Comparison of ENCODE assay signal across 9 mouse cellular contexts in genomic region chr6:29517139-29517538, GRCm38 (mm10). TPM values are rescaled to one million over a fixed set of nuclear protein-coding genes. Genes with fewer than 3 reads are reported as not detected.
DNase-seq lines count a peak whose midpoint lies in the region; ATAC-seq and TF ChIP-seq lines count a peak whose summit lies in the region.
"Had no signal": no experiment of that assay in that cellular context is flagged by ENCODE, and none has a peak within 500 bp of the region (broad histone marks: within the 10 kb centered on the region; RNA-seq: fewer than 3 reads in every experiment).

No protein-coding gene starts in this region.

- H3K9ac ChIP-seq in hindbrain, embryonic 14.5 days = no peak overlapping the region
- no peak overlapping the region for H3K9ac ChIP-seq in intestine, embryonic 15.5 days
- no peak overlapping the region for H3K9ac ChIP-seq in midbrain, postnatal 0 days (replicated peaks; ENCODE audit: low read length, poor library complexity, severe bottlenecking)
- no peak overlapping the region for H3K9ac ChIP-seq in stomach, embryonic 14.5 days (replicated peaks; ENCODE audit: low read depth, low read length)
- H3K9ac ChIP-seq: stomach, embryonic 15.5 days had no signal

- peaks cover 21% of the 10 kb centered on the region for H3K4me1 ChIP-seq in hindbrain, embryonic 10.5 days (replicated peaks)
- peaks cover 8% of the 10 kb centered on the region; the same call in 1 of the 2 replicates for H3K4me1 ChIP-seq in hindbrain, embryonic 14.5 days (replicated peaks; ENCODE audit: control insufficient read depth, insufficient read depth, low read length)
- no peaks in the 10 kb centered on the region for H3K4me1 ChIP-seq in bone marrow, adult 2 months (ENCODE audit: control insufficient read depth, insufficient read depth, low read length)
- H3K4me1 ChIP-seq in intestine, embryonic 15.5 days (replicated peaks) = peaks cover 9% of the 10 kb centered on the region
- peaks cover 2% of the 10 kb centered on the region; the same call in 1 of the 2 replicates for H3K4me1 ChIP-seq in midbrain, postnatal 0 days (ENCODE audit: insufficient read depth, low read length)
- H3K4me1 ChIP-seq in stomach, embryonic 14.5 days (ENCODE audit: control insufficient read depth, insufficient read depth, low read length) = peaks cover 9% of the 10 kb centered on the region; the same call in 1 of the 2 replicates

- peaks cover 54% of the 10 kb centered on the region for H3K27me3 ChIP-seq in hindbrain, embryonic 10.5 days (ENCODE audit: insufficient read depth, poor library complexity, severe bottlenecking)
- H3K27me3 ChIP-seq in hindbrain, embryonic 14.5 days (ENCODE audit: control insufficient read depth, insufficient read depth, low read length) = no peaks in the 10 kb centered on the region
- no peaks in the 10 kb centered on the region for H3K27me3 ChIP-seq in intestine, embryonic 15.5 days (replicated peaks)
- H3K27me3 ChIP-seq in midbrain, postnatal 0 days (ENCODE audit: insufficient read depth, low read length) = no peaks in the 10 kb centered on the region
- no peaks in the 10 kb centered on the region for H3K27me3 ChIP-seq in stomach, embryonic 14.5 days (ENCODE audit: control insufficient read depth, insufficient read depth, low read length)
- H3K27me3 ChIP-seq: stomach, embryonic 15.5 days had no signal

- H3K36me3 ChIP-seq in hindbrain, embryonic 10.5 days = no peaks in the 10 kb centered on the region
- no peaks in the 10 kb centered on the region for H3K36me3 ChIP-seq in hindbrain, embryonic 14.5 days (replicated peaks; ENCODE audit: control insufficient read depth, insufficient read depth)
- H3K36me3 ChIP-seq in intestine, embryonic 15.5 days = no peaks in the 10 kb centered on the region
- H3K36me3 ChIP-seq in midbrain, postnatal 0 days (ENCODE audit: insufficient read depth, low read length) = no peaks in the 10 kb centered on the region
- no peaks in the 10 kb centered on the region for H3K36me3 ChIP-seq in stomach, embryonic 14.5 days (ENCODE audit: control insufficient read depth, insufficient read depth, low read length)
- H3K36me3 ChIP-seq: stomach, embryonic 15.5 days had no signal

- H3K9me3 ChIP-seq in hindbrain, embryonic 10.5 days = no peaks in the 10 kb centered on the region
- H3K9me3 ChIP-seq in hindbrain, embryonic 14.5 days (ENCODE audit: control insufficient read depth, low read length) = no peaks in the 10 kb centered on the region
- H3K9me3 ChIP-seq in intestine, embryonic 15.5 days = no peaks in the 10 kb centered on the region
- H3K9me3 ChIP-seq in midbrain, postnatal 0 days (ENCODE audit: low read length) = no peaks in the 10 kb centered on the region
- H3K9me3 ChIP-seq in stomach, embryonic 14.5 days (ENCODE audit: control insufficient read depth, low read depth, low read length) = no peaks in the 10 kb centered on the region
- H3K9me3 ChIP-seq: stomach, embryonic 15.5 days had no signal

- no peak for TF ChIP-seq POLR2A in bone marrow, adult 2 months (IDR thresholded peaks at IDR 0.05; ENCODE audit: borderline replicate concordance, control insufficient read depth, low read depth, low read length)

- no peak overlapping the region for H3K4me2 ChIP-seq in hindbrain, embryonic 14.5 days (replicated peaks)
- H3K4me2 ChIP-seq in intestine, embryonic 15.5 days (replicated peaks) = no peak overlapping the region
- no peak overlapping the region for H3K4me2 ChIP-seq in midbrain, postnatal 0 days (ENCODE audit: low read depth, low read length, poor library complexity, severe bottlenecking)
- H3K4me2 ChIP-seq in stomach, embryonic 14.5 days (replicated peaks; ENCODE audit: low read depth, low read length) = no peak overlapping the region
- H3K4me2 ChIP-seq: stomach, embryonic 15.5 days had no signal

- peak; percentile 79 for DNase-seq in hindbrain, embryonic 10.5 days (ENCODE audit: low spot score)
- DNase-seq in hindbrain, embryonic 14.5 days (ENCODE audit: low spot score) = no peak
- DNase-seq in frontal cortex, postnatal 14 days (ENCODE audit: low spot score in 2 of 2) = peak; percentile 36 to 45
- DNase-seq in left cerebral cortex, postnatal 36 days (ENCODE audit: low spot score in 2 of 2) = peak; percentile 56 to 59
- no peak for DNase-seq in midbrain, postnatal 0 days (ENCODE audit: low spot score)

- intact Hi-C loops in left cerebral cortex, postnatal 36 days (cut with DNase I) = no loop called here

- 12% methylated on average over 5 of the region's 5 CpGs for WGBS in hindbrain, embryonic 10.5 days
- WGBS in hindbrain, embryonic 14.5 days = 7% methylated on average over 5 of the region's 5 CpGs
- WGBS in bone marrow, adult 2 months = under 1% methylated on average over 5 of the region's 5 CpGs
- WGBS in intestine, embryonic 15.5 days = 3% methylated on average over 5 of the region's 5 CpGs
- WGBS in midbrain, postnatal 0 days = 6% methylated on average over 5 of the region's 5 CpGs
- 8% methylated on average over 5 of the region's 5 CpGs for WGBS in stomach, embryonic 14.5 days

- ATAC-seq in hindbrain, embryonic 14.5 days (ENCODE audit: low FRiP score) = no peak
- ATAC-seq in intestine, embryonic 15.5 days = 0 out of 2 replicates have a peak, but pooled peaks have one; percentile 18
- ATAC-seq in midbrain, postnatal 0 days (ENCODE audit: low FRiP score) = no peak
- ATAC-seq in stomach, embryonic 14.5 days (ENCODE audit: insufficient number of reproducible peaks, insufficient read depth, low FRiP score, low read depth) = peak; percentile 21; the same call in 1 of the 2 replicates

- peak; percentile 97 for TF ChIP-seq CTCF in bone marrow, adult 2 months (IDR thresholded peaks at IDR 0.05; ENCODE audit: control insufficient read depth, insufficient read depth, low read length)
- TF ChIP-seq CTCF in midbrain, postnatal 0 days (IDR thresholded peaks at IDR 0.05) = peak; percentile 66

- H3K4me3 ChIP-seq in hindbrain, embryonic 10.5 days = no peak overlapping the region
- no peak overlapping the region for H3K4me3 ChIP-seq in hindbrain, embryonic 14.5 days (replicated peaks; ENCODE audit: low read length)
- H3K4me3 ChIP-seq in bone marrow, adult 2 months (replicated peaks; ENCODE audit: control insufficient read depth, low read depth, low read length) = no peak overlapping the region
- no peak overlapping the region for H3K4me3 ChIP-seq in intestine, embryonic 15.5 days (replicated peaks)
- no peak overlapping the region for H3K4me3 ChIP-seq in midbrain, postnatal 0 days (ENCODE audit: low read depth, low read length)
- no peak overlapping the region for H3K4me3 ChIP-seq in stomach, embryonic 14.5 days (ENCODE audit: low read depth, low read length)
- H3K4me3 ChIP-seq: stomach, embryonic 15.5 days had no signal

- H3K27ac ChIP-seq in hindbrain, embryonic 10.5 days = no peak overlapping the region
- H3K27ac ChIP-seq in hindbrain, embryonic 14.5 days = no peak overlapping the region
- no peak overlapping the region for H3K27ac ChIP-seq in bone marrow, adult 2 months (ENCODE audit: control insufficient read depth, insufficient read depth, low read depth, low read length, poor library complexity)
- H3K27ac ChIP-seq in intestine, embryonic 15.5 days = no peak overlapping the region
- H3K27ac ChIP-seq in midbrain, postnatal 0 days (ENCODE audit: low read depth, low read length) = no peak overlapping the region
- no peak overlapping the region for H3K27ac ChIP-seq in stomach, embryonic 14.5 days (ENCODE audit: low read length)
- H3K27ac ChIP-seq: stomach, embryonic 15.5 days had no signal

RNA-seq across cellular contexts. Expression of gene Irf5, which starts 9.3 kb away (rescaled TPM):
- 2.8 and 3.1 TPM in 2 replicates for polyA plus RNA-seq in hindbrain, embryonic 10.5 days (2016; fragmentation: Nextera tagmentation; extraction: Ambion mirVana)
- polyA plus RNA-seq in hindbrain, embryonic 14.5 days (2014; fragmentation: Nextera tagmentation; extraction: Ambion mirVana) = 1.5 and 1.7 TPM in 2 replicates
- 26.7 and 47.1 TPM in 2 replicates for polyA plus RNA-seq in bone marrow, adult 2 months (2011; ENCODE audit: insufficient read depth, insufficient read length, low replicate concordance, missing spikeins)
- polyA plus RNA-seq in intestine, embryonic 15.5 days (2015; fragmentation: Nextera tagmentation; extraction: Ambion mirVana) = 6.7 and 7.1 TPM in 2 replicates
- 1 to 10 TPM; 4.4 to 4.7 TPM for total RNA-seq in left cerebral cortex, postnatal 36 days (2021)
- 3.2 and 3.5 TPM in 2 replicates for total RNA-seq in midbrain, postnatal 0 days (2014; rRNA removed)
- 1.7 and 2.0 TPM in 2 replicates for polyA plus RNA-seq in midbrain, postnatal 0 days (2015; fragmentation: Nextera tagmentation; extraction: Ambion mirVana)
- 6.4 and 7.2 TPM in 2 replicates for polyA plus RNA-seq in stomach, embryonic 14.5 days (2014; fragmentation: Nextera tagmentation; extraction: Ambion mirVana)

RNA-seq across cellular contexts. Expression of gene Kcp, which starts 9.4 kb away (rescaled TPM):
- polyA plus RNA-seq in hindbrain, embryonic 10.5 days (2016; fragmentation: Nextera tagmentation; extraction: Ambion mirVana) = 13.5 TPM in 2 replicates
- polyA plus RNA-seq in hindbrain, embryonic 14.5 days (2014; fragmentation: Nextera tagmentation; extraction: Ambion mirVana) = 16.3 and 19.9 TPM in 2 replicates
- polyA plus RNA-seq in bone marrow, adult 2 months (2011; ENCODE audit: insufficient read depth, insufficient read length, low replicate concordance, missing spikeins) = not detected in 2 replicates
- polyA plus RNA-seq in intestine, embryonic 15.5 days (2015; fragmentation: Nextera tagmentation; extraction: Ambion mirVana) = 13.7 and 15.5 TPM in 2 replicates
- 1 to 10 TPM in 1 of 2 experiments, under 1 TPM in 1; 0.54 to 1.9 TPM for total RNA-seq in left cerebral cortex, postnatal 36 days (2021)
- total RNA-seq in midbrain, postnatal 0 days (2014; rRNA removed) = 16.3 and 27.0 TPM in 2 replicates
- 8.9 and 9.0 TPM in 2 replicates for polyA plus RNA-seq in midbrain, postnatal 0 days (2015; fragmentation: Nextera tagmentation; extraction: Ambion mirVana)
- 25.0 and 30.4 TPM in 2 replicates for polyA plus RNA-seq in stomach, embryonic 14.5 days (2014; fragmentation: Nextera tagmentation; extraction: Ambion mirVana)

RNA-seq across cellular contexts. Expression of gene Atp6v1fnb, which starts 45.9 kb away (rescaled TPM):
- not detected in 2 replicates for polyA plus RNA-seq in hindbrain, embryonic 10.5 days (2016; fragmentation: Nextera tagmentation; extraction: Ambion mirVana)
- 0.70 TPM in 1 of 2 replicates, not detected in the other for polyA plus RNA-seq in hindbrain, embryonic 14.5 days (2014; fragmentation: Nextera tagmentation; extraction: Ambion mirVana)
- polyA plus RNA-seq in bone marrow, adult 2 months (2011; ENCODE audit: insufficient read depth, insufficient read length, low replicate concordance, missing spikeins) = not detected in 2 replicates
- 0.24 TPM in 1 of 2 replicates, not detected in the other for polyA plus RNA-seq in intestine, embryonic 15.5 days (2015; fragmentation: Nextera tagmentation; extraction: Ambion mirVana)
- under 1 TPM; 0.49 to 0.63 TPM for total RNA-seq in left cerebral cortex, postnatal 36 days (2021)
- 2.6 TPM in 1 of 2 replicates, not detected in the other for total RNA-seq in midbrain, postnatal 0 days (2014; rRNA removed)
- 0.32 and 0.72 TPM in 2 replicates for polyA plus RNA-seq in midbrain, postnatal 0 days (2015; fragmentation: Nextera tagmentation; extraction: Ambion mirVana)
- polyA plus RNA-seq in stomach, embryonic 14.5 days (2014; fragmentation: Nextera tagmentation; extraction: Ambion mirVana) = 0.64 TPM in 1 of 2 replicates, not detected in the other

RNA-seq across cellular contexts. Expression of gene Atp6v1f, which starts 49.6 kb away (rescaled TPM):
- polyA plus RNA-seq in hindbrain, embryonic 10.5 days (2016; fragmentation: Nextera tagmentation; extraction: Ambion mirVana) = 226 and 252 TPM in 2 replicates
- polyA plus RNA-seq in hindbrain, embryonic 14.5 days (2014; fragmentation: Nextera tagmentation; extraction: Ambion mirVana) = 319 and 346 TPM in 2 replicates
- polyA plus RNA-seq in bone marrow, adult 2 months (2011; ENCODE audit: insufficient read depth, insufficient read length, low replicate concordance, missing spikeins) = 123 and 143 TPM in 2 replicates
- 294 and 331 TPM in 2 replicates for polyA plus RNA-seq in intestine, embryonic 15.5 days (2015; fragmentation: Nextera tagmentation; extraction: Ambion mirVana)
- total RNA-seq in left cerebral cortex, postnatal 36 days (2021) = 100 to 1,000 TPM; 229 to 263 TPM
- 262 and 302 TPM in 2 replicates for total RNA-seq in midbrain, postnatal 0 days (2014; rRNA removed)
- 361 and 388 TPM in 2 replicates for polyA plus RNA-seq in midbrain, postnatal 0 days (2015; fragmentation: Nextera tagmentation; extraction: Ambion mirVana)
- 235 and 266 TPM in 2 replicates for polyA plus RNA-seq in stomach, embryonic 14.5 days (2014; fragmentation: Nextera tagmentation; extraction: Ambion mirVana)

Comparison
In these comparisons a context has a peak if more than half of its experiments do, and no peak if none do; other contexts are left out.
1. DNase-seq: peak in hindbrain, embryonic 10.5 days (single experiment), frontal cortex, postnatal 14 days (2 of 2) and left cerebral cortex, postnatal 36 days (2 of 2); none in hindbrain, embryonic 14.5 days (single experiment) and midbrain, postnatal 0 days (single experiment).
2. ATAC-seq: peak in intestine, embryonic 15.5 days (single experiment) and stomach, embryonic 14.5 days (single experiment); none in hindbrain, embryonic 14.5 days (single experiment) and midbrain, postnatal 0 days (single experiment).